Mouse (Mus musculus) erythroblast, embryonic 14.5 days (primary cell): ENCODE measurements at regions not wholly inside any gene's neighbourhood (a gene's known extent, or its start where the extent isn't known, plus 50 kb on each side); places are given as distances from the start of the nearest gene placed in this dataset.

Source experiments
- GATA1 ChIP-seq: IDR thresholded peaks from 2 replicates; pipeline ENCODE4 v1.6.1; 2012; ENCODE audit warnings: low read length, inconsistent platforms, mixed read lengths
- TAL1 ChIP-seq: IDR thresholded peaks from 3 replicates; pipeline ENCODE4 v1.6.1; 2012; ENCODE audit warnings: low read length, inconsistent platforms, mixed read lengths

- TF ChIP-seq GATA1 (no peak), TAL1 (no peak)
Observed at GRCm38 (mm10) chr15:8792106-8792505, 81.5 kb upstream of the Slc1a3 start.
